Mouse (Mus musculus) intestine, postnatal 0 days (tissue): ENCODE results near the gene Col16a1. TPM values are rescaled to one million over a fixed set of nuclear protein-coding genes. Genes with fewer than 3 reads are reported as not detected.

Experiments
- ATAC-seq: fragments of 200-750 bp; cut with Nextera tagmentation; 2 replicates; pipeline ENCODE4 v1.8.0; 2017; ENCODE audit warnings: mild to moderate bottlenecking, moderate TSS enrichment, moderate library complexity
- H3K27ac ChIP-seq: fragments of 300-500 bp; sonication (generic); 2 replicates; pipeline ENCODE4 v1.5.1; 2014; ENCODE audit warnings: mild to moderate bottlenecking, low read depth, low read length, moderate library complexity
- H3K27me3 ChIP-seq: fragments of 300-500 bp; sonication (generic); replicated peaks from 2 replicates; pipeline ENCODE4 v1.6.1; 2014; ENCODE audit warnings: low read length, mixed read lengths; ENCODE audit not compliant: control insufficient read depth, insufficient read depth
- H3K36me3 ChIP-seq: fragments of 300-500 bp; sonication (generic); 2 replicates; pipeline ENCODE4 v1.6.1; 2014; ENCODE audit warnings: mild to moderate bottlenecking, moderate library complexity; ENCODE audit not compliant: control insufficient read depth, insufficient read depth
- H3K4me1 ChIP-seq: fragments of 300-500 bp; sonication (generic); replicated peaks from 2 replicates; pipeline ENCODE4 v1.6.1; 2014; ENCODE audit warnings: antibody characterized with exemption, low read length, mixed read lengths; ENCODE audit not compliant: control insufficient read depth, insufficient read depth
- H3K4me2 ChIP-seq: fragments of 300-500 bp; sonication (generic); replicated peaks from 2 replicates; pipeline ENCODE4 v1.6.1; 2014; ENCODE audit warnings: low read depth, mild to moderate bottlenecking, moderate library complexity
- H3K4me3 ChIP-seq: fragments of 300-500 bp; sonication (generic); 2 replicates; pipeline ENCODE4 v1.5.1; 2014; ENCODE audit warnings: low read depth, low read length
- H3K9ac ChIP-seq: fragments of 300-500 bp; sonication (generic); 2 replicates; pipeline ENCODE4 v1.6.1; 2014; ENCODE audit warnings: mild to moderate bottlenecking, low read depth, low read length
- H3K9me3 ChIP-seq: fragments of 300-500 bp; sonication (generic); 2 replicates; pipeline ENCODE4 v1.6.1; 2016; ENCODE audit warnings: mixed run types; ENCODE audit not compliant: control insufficient read depth
- CTCF ChIP-seq: sonication (generic); IDR thresholded peaks from 2 replicates; pipeline ENCODE4 v1.5.1; 2016; ENCODE audit warnings: low read depth, mild to moderate bottlenecking, control low read depth, antibody characterized with exemption, moderate library complexity
- WGBS: fragments of 180-500 bp; shearing (Covaris S2); extraction: QIAGEN DNeasy Blood & Tissue Kit; methylation state at CpG from one replicate; pipeline ENCODE4 v1.1.7; 2014; 5-methylcytosine and 5-hydroxymethylcytosine counted together
- polyA plus RNA-seq: library from polyadenylated mRNA; unstranded; fragments of >200 nt; fragmentation: Nextera tagmentation; extraction: Ambion mirVana; gene quantifications from 2 replicates; pipeline ENCODE4 v1.2.1, GENCODE M21; 2015

The Col16a1 gene
- polyA plus RNA-seq, 1 experiment from 2014 or later = 25.6 TPM

DNA sequence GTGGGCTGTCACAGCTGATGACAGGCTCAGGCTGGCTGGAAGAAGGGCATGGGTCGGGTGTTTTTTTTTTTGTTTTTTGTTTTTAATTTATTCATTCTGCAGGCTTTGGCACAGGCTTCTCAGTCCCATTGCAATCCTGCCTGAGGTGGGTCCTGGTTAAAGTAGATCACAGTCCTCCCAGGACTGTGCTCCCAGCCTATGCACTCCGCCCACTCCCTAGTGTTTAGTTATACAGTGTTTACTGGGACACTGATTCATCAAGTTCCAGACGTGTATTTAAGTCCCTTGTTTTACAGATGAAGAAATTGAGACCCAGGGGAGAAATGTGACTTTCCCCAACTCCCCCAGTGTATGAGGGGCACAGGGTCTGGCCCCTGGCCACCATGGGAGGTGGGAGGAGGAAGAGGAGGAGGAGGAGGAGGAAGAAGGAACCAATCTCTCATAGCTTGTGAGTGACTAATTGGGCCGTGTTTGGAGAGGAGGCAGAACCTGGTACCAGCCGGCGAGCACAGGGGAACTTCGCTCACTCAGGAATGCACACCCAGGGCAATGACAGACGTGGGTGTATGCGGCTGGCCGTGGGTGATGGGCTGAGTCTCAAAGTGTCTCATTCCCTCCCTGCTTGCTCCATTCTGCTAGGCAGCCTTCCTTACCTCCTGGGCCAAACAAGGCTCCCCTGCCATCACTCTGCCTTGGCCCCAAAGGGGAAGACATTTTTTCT, 24.0 kb upstream of the Col16a1 start:
- no peaks in the 10 kb centered on the region for H3K9me3 ChIP-seq
- H3K4me1 ChIP-seq = no peaks in the 10 kb centered on the region
- H3K36me3 ChIP-seq = no peaks in the 10 kb centered on the region
- H3K27me3 ChIP-seq = no peaks in the 10 kb centered on the region
- no peak overlapping the region for H3K9ac ChIP-seq
- no peak for TF ChIP-seq CTCF
- H3K4me2 ChIP-seq = no peak overlapping the region
- ATAC-seq = no peak
- WGBS = 66% methylated on average over 10 of the region's 10 CpGs
- no peak overlapping the region for H3K4me3 ChIP-seq
- no peak overlapping the region for H3K27ac ChIP-seq

DNA sequence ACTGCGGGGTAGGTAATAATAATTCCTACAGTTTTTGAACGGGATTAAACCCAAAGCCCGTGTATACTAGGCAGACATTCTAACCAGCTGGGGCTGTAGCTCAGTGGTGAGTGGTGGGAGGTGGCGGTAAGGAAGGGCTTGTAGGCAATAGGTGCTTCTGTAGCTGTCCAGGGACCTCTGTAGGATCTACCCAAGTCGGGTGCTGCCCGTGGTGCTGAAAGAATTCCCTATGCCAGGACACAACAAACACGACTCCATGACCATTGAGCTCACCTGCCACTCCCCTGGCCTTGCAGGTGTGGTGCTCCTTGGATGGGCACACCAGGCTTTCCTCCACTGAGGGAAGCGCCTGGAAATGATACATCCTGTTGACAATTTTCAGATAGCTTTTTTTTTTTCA, 22.1 kb upstream of the Col16a1 start:
- Histone ChIP-seq H3K27ac (no peak overlapping the region), H3K9ac (no peak overlapping the region), H3K4me3 (no peak overlapping the region), H3K4me1 (no peaks in the 10 kb centered on the region), H3K4me2 (no peak overlapping the region), H3K36me3 (no peaks in the 10 kb centered on the region), H3K27me3 (no peaks in the 10 kb centered on the region), H3K9me3 (no peaks in the 10 kb centered on the region)
- TF ChIP-seq CTCF = no peak
- 36% methylated on average over 8 of the region's 8 CpGs for WGBS
- no peak for ATAC-seq

GRCm38 (mm10) chr4:130031146-130031545, 16.5 kb upstream of the Col16a1 start:
- Histone ChIP-seq H3K4me1 (no peaks in the 10 kb centered on the region), H3K9ac (no peak overlapping the region), H3K4me3 (no peak overlapping the region), H3K9me3 (no peaks in the 10 kb centered on the region), H3K27me3 (no peaks in the 10 kb centered on the region), H3K27ac (no peak overlapping the region), H3K36me3 (no peaks in the 10 kb centered on the region), H3K4me2 (no peak overlapping the region)
- ATAC-seq = no peak
- TF ChIP-seq CTCF = no peak
- WGBS = 76% methylated on average over 2 of the region's 2 CpGs

- Histone ChIP-seq H3K4me2 (no peak overlapping the region), H3K4me3 (no peak overlapping the region), H3K27me3 (0 out of 2 replicates have a peak, but pooled peaks cover 6% of the 10 kb centered on the region), H3K36me3 (no peaks in the 10 kb centered on the region), H3K4me1 (0 out of 2 replicates have a peak, but pooled peaks cover 7% of the 10 kb centered on the region), H3K27ac (no peak overlapping the region), H3K9me3 (no peaks in the 10 kb centered on the region), H3K9ac (no peak overlapping the region)
- ATAC-seq = no peak
- 64% methylated on average over 7 of the region's 7 CpGs for WGBS
- no peak for TF ChIP-seq CTCF
These were observed 14.1 kb upstream of the Col16a1 start for GRCm38 (mm10) chr4:130033496-130033895.

DNA sequence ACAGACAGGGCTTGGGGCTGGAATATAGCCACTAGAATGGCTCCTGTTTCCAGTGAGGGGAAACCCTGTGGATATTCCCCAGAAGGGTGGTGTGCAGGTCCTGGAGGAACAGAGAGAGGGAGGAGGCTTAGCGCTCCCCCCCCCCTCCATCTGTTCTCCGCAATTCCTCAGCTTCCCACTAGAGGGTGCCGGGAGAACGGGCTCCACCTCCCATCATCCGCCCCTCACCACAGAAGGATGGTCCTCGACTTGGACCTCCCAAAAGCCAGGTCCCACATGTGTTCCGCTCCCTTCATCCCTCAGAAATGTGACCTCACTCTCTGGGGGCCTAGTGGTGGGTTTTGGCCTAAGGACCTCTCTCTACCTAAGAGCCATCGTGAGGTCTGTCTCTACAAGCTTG, 11.5 kb upstream of the Col16a1 start:
- Histone ChIP-seq H3K27me3 (0 out of 2 replicates have a peak, but pooled peaks cover 6% of the 10 kb centered on the region), H3K4me1 (0 out of 2 replicates have a peak, but pooled peaks cover 7% of the 10 kb centered on the region), H3K27ac (0 out of 2 replicates have a peak overlapping the region, but pooled peaks have one; percentile 41), H3K4me2 (peak overlapping the region; percentile 44; the same call in 1 of the 2 replicates), H3K4me3 (no peak overlapping the region), H3K9ac (no peak overlapping the region), H3K9me3 (no peaks in the 10 kb centered on the region), H3K36me3 (no peaks in the 10 kb centered on the region)
- peak; percentile 95 for TF ChIP-seq CTCF
- 5% methylated on average over 7 of the region's 8 CpGs for WGBS
- peak; percentile 39 for ATAC-seq

- peak overlapping the region; percentile 44; the same call in 1 of the 2 replicates for H3K4me2 ChIP-seq
- no peak overlapping the region for H3K4me3 ChIP-seq
- peak; percentile 73 for ATAC-seq
- H3K4me1 ChIP-seq = 0 out of 2 replicates have a peak, but pooled peaks cover 7% of the 10 kb centered on the region
- H3K27ac ChIP-seq = 0 out of 2 replicates have a peak overlapping the region, but pooled peaks have one; percentile 41
- no peaks in the 10 kb centered on the region for H3K9me3 ChIP-seq
- 14% methylated on average over 23 of the region's 23 CpGs for WGBS
- no peaks in the 10 kb centered on the region for H3K36me3 ChIP-seq
- H3K9ac ChIP-seq = no peak overlapping the region
- no peak for TF ChIP-seq CTCF
- 0 out of 2 replicates have a peak, but pooled peaks cover 6% of the 10 kb centered on the region for H3K27me3 ChIP-seq
These were observed 10.9 kb upstream of the Col16a1 start for GRCm38 (mm10) chr4:130036573-130037401.
